Mouse (Mus musculus) ES-Bruce4 (cell line): ENCODE results near the gene Foxp1. TPM values are rescaled to one million over a fixed set of nuclear protein-coding genes. Genes with fewer than 3 reads are reported as not detected.

Experiments
- H3K27ac ChIP-seq: 2 replicates; pipeline ENCODE4 v1.5.1; 2012; ENCODE audit warnings: low read length, inconsistent platforms; ENCODE audit not compliant: insufficient read depth
- H3K27me3 ChIP-seq: 2 replicates; pipeline ENCODE4 v1.6.1; 2012; ENCODE audit warnings: mild to moderate bottlenecking, low read length, inconsistent platforms; ENCODE audit not compliant: control insufficient read depth, poor library complexity, insufficient read depth, severe bottlenecking
- H3K36me3 ChIP-seq: 2 replicates; pipeline ENCODE4 v1.6.1; 2012; ENCODE audit warnings: inconsistent platforms, mild to moderate bottlenecking, low read length, moderate library complexity; ENCODE audit not compliant: control insufficient read depth, poor library complexity, insufficient read depth, severe bottlenecking
- H3K4me1 ChIP-seq: one replicate; pipeline ENCODE4 v1.8.1; 2011; ENCODE audit warnings: low read length; ENCODE audit not compliant: control insufficient read depth, insufficient read depth
- H3K4me3 ChIP-seq: 2 replicates; pipeline ENCODE4 v1.5.1; 2011; ENCODE audit warnings: low read depth, mild to moderate bottlenecking, low read length
- H3K9ac ChIP-seq: 2 replicates; pipeline ENCODE4 v1.6.1; 2012; ENCODE audit warnings: low read depth, mild to moderate bottlenecking, inconsistent platforms; ENCODE audit not compliant: poor library complexity, severe bottlenecking
- H3K9me3 ChIP-seq: replicated peaks from 2 replicates; pipeline ENCODE4 v1.6.1; 2012; ENCODE audit warnings: mild to moderate bottlenecking, low read length, inconsistent platforms; ENCODE audit not compliant: control insufficient read depth, poor library complexity, insufficient read depth, severe bottlenecking
- CTCF ChIP-seq: IDR thresholded peaks from one replicate; pipeline ENCODE4 v1.8.1; 2011; ENCODE audit warnings: low read depth, low read length
- EP300 ChIP-seq: IDR thresholded peaks from 2 replicates; pipeline ENCODE4 v1.6.1; 2011; ENCODE audit warnings: low read depth, low read length; ENCODE audit not compliant: insufficient read depth
- POLR2A ChIP-seq: IDR thresholded peaks from one replicate; pipeline ENCODE4 v1.8.1; 2011; ENCODE audit warnings: low read length; ENCODE audit not compliant: insufficient read depth
- polyA plus RNA-seq: library from polyadenylated mRNA; stranded (reverse); fragments of >200 nt; gene quantifications from 2 replicates; pipeline ENCODE4 v1.2.4, GENCODE M21; 2011; ENCODE audit warnings: low read depth; ENCODE audit not compliant: missing spikeins, insufficient read depth, insufficient read length

Gene Foxp1
- polyA plus RNA-seq, 1 experiment, result 33.5 TPM

GRCm38 (mm10) chr6:99458775-99459174 lies 63.7 kb downstream of the Foxp1 start:
- no peak overlapping the region for H3K4me3 ChIP-seq
- no peaks in the 10 kb centered on the region for H3K4me1 ChIP-seq
- H3K36me3 ChIP-seq, result no peaks in the 10 kb centered on the region
- no peaks in the 10 kb centered on the region for H3K9me3 ChIP-seq
- no peak overlapping the region for H3K9ac ChIP-seq
- no peak overlapping the region for H3K27ac ChIP-seq
- TF ChIP-seq POLR2A (no peak), CTCF (no peak), EP300 (no peak)
- no peaks in the 10 kb centered on the region for H3K27me3 ChIP-seq

GRCm38 (mm10) chr6:99453763-99454520 lies 68.6 kb downstream of the Foxp1 start:
- TF ChIP-seq EP300 (no peak), POLR2A (no peak), CTCF (no peak)

GRCm38 (mm10) chr6:99452638-99453185 lies 69.8 kb downstream of the Foxp1 start:
- Histone ChIP-seq H3K36me3 (no peaks in the 10 kb centered on the region), H3K27ac (no peak overlapping the region), H3K4me3 (no peak overlapping the region), H3K4me1 (no peaks in the 10 kb centered on the region), H3K9ac (no peak overlapping the region), H3K9me3 (no peaks in the 10 kb centered on the region), H3K27me3 (no peaks in the 10 kb centered on the region)
- TF ChIP-seq EP300 (no peak), CTCF (peak; percentile 54)

More at GRCm38 (mm10) chr6:99453763-99454520, 68.6 kb downstream of the Foxp1 start:
- no peak overlapping the region for H3K9ac ChIP-seq
- H3K27me3 ChIP-seq, result no peaks in the 10 kb centered on the region
- no peaks in the 10 kb centered on the region for H3K4me1 ChIP-seq
- H3K9me3 ChIP-seq, result no peaks in the 10 kb centered on the region
- H3K4me3 ChIP-seq, result no peak overlapping the region
- no peaks in the 10 kb centered on the region for H3K36me3 ChIP-seq
- H3K27ac ChIP-seq, result no peak overlapping the region

- no peaks in the 10 kb centered on the region for H3K27me3 ChIP-seq
- TF ChIP-seq CTCF, result no peak
- no peak for TF ChIP-seq EP300
- TF ChIP-seq POLR2A, result no peak
- H3K9me3 ChIP-seq, result no peaks in the 10 kb centered on the region
- no peak overlapping the region for H3K9ac ChIP-seq
- H3K36me3 ChIP-seq, result no peaks in the 10 kb centered on the region
- H3K4me1 ChIP-seq, result no peaks in the 10 kb centered on the region
- H3K27ac ChIP-seq, result no peak overlapping the region
- H3K4me3 ChIP-seq, result no peak overlapping the region
Observed at GRCm38 (mm10) chr6:99451479-99451878, 71.0 kb downstream of the Foxp1 start.

- Histone ChIP-seq H3K9ac (no peak overlapping the region), H3K27ac (no peak overlapping the region), H3K27me3 (no peaks in the 10 kb centered on the region), H3K9me3 (no peaks in the 10 kb centered on the region), H3K36me3 (no peaks in the 10 kb centered on the region), H3K4me1 (no peaks in the 10 kb centered on the region), H3K4me3 (no peak overlapping the region)
- TF ChIP-seq CTCF (no peak), POLR2A (no peak), EP300 (no peak)
Observed at GRCm38 (mm10) chr6:99447447-99447846, 75.1 kb downstream of the Foxp1 start.

- Histone ChIP-seq H3K9ac (no peak overlapping the region), H3K4me3 (no peak overlapping the region), H3K9me3 (no peaks in the 10 kb centered on the region), H3K36me3 (no peaks in the 10 kb centered on the region), H3K4me1 (no peaks in the 10 kb centered on the region), H3K27ac (no peak overlapping the region), H3K27me3 (no peaks in the 10 kb centered on the region)
- TF ChIP-seq EP300, result no peak
- no peak for TF ChIP-seq CTCF
- no peak for TF ChIP-seq POLR2A
Observed at GRCm38 (mm10) chr6:99446801-99447415, 75.6 kb downstream of the Foxp1 start.
